9 mouse cellular contexts compared by ENCODE assay signal in the genomic region with DNA sequence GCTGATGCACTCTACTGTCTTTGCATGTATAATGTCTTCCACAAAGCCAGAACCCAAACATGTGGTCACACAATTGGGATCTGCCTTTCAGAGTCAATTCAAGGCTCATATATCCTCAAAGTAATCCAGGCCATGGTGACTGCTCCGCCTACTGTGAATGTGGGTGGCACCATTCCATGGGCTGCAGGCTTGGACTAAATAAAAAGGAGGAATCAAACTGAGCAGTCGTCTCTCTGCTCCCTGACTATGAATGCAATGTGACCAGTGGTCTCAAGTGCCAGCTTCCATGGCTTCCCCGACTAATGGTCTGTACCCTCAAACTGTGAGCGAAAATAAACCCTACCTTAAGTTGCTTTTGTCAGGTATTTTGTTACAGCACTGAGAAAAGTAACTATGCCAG. TPM values are rescaled to one million over a fixed set of nuclear protein-coding genes. Genes with fewer than 3 reads are reported as not detected.
A peak's percentile ranks its signal among the peaks of the same experiment; 100 is the strongest.
DNase-seq lines count a peak whose midpoint lies in the region; ATAC-seq and TF ChIP-seq lines count a peak whose summit lies in the region.
"Had no signal": no experiment of that assay in that cellular context is flagged by ENCODE, and none has a peak within 500 bp of the region (broad histone marks: within the 10 kb centered on the region; RNA-seq: fewer than 3 reads in every experiment).

No protein-coding gene starts in this region.

- no peaks in the 10 kb centered on the region for H3K9me3 ChIP-seq in forebrain, embryonic 12.5 days
- H3K9me3 ChIP-seq in forebrain, embryonic 11.5 days (ENCODE audit: control insufficient read depth, low read length), result no peaks in the 10 kb centered on the region
- no peaks in the 10 kb centered on the region for H3K9me3 ChIP-seq in liver, postnatal 0 days (ENCODE audit: low read length)
- H3K9me3 ChIP-seq: lung, embryonic 15.5 days had no signal

- TF ChIP-seq EP300 in liver, postnatal 0 days (IDR thresholded peaks at IDR 0.05; ENCODE audit: low read depth), result no peak

- no peaks in the 10 kb centered on the region for H3K27me3 ChIP-seq in forebrain, embryonic 12.5 days
- no peaks in the 10 kb centered on the region for H3K27me3 ChIP-seq in forebrain, embryonic 11.5 days (ENCODE audit: control insufficient read depth, insufficient read depth, low read length)
- H3K27me3 ChIP-seq in liver, postnatal 0 days (ENCODE audit: insufficient read depth, low read length), result no peaks in the 10 kb centered on the region
- H3K27me3 ChIP-seq: lung, embryonic 15.5 days had no signal

- H3K4me1 ChIP-seq in forebrain, embryonic 12.5 days, result peaks cover 30% of the 10 kb centered on the region
- H3K4me1 ChIP-seq in forebrain, embryonic 11.5 days (replicated peaks; ENCODE audit: control insufficient read depth, insufficient read depth, low read length), result 0 out of 2 replicates have a peak, but pooled peaks cover 9% of the 10 kb centered on the region
- H3K4me1 ChIP-seq in liver, postnatal 0 days (ENCODE audit: insufficient read depth), result peaks cover 31% of the 10 kb centered on the region

- ATAC-seq in forebrain, embryonic 12.5 days (ENCODE audit: low FRiP score), result no peak
- ATAC-seq in forebrain, embryonic 11.5 days (replicated peaks; ENCODE audit: low FRiP score), result no peak
- no peak for ATAC-seq in liver, postnatal 0 days

- 67% methylated on average over 4 of the region's 4 CpGs for WGBS in forebrain, embryonic 12.5 days
- WGBS in forebrain, embryonic 11.5 days, result 69% methylated on average over 4 of the region's 4 CpGs
- WGBS in liver, postnatal 0 days (ENCODE audit: insufficient replicate concordance), result 74% methylated on average over 4 of the region's 4 CpGs

- no peak for DNase-seq in forebrain, embryonic 11.5 days (ENCODE audit: low spot score)
- DNase-seq in right cerebral cortex, postnatal 10 days (ENCODE audit: low spot score in 2 of 2), result peak; percentile 27 to 31
- no peak for DNase-seq in right cerebral cortex, postnatal 14 days
- DNase-seq in liver, postnatal 0 days, result peak; percentile 21
- DNase-seq in frontal cortex, postnatal 10 days (ENCODE audit: low spot score in 2 of 2), result no peak
- no peak for DNase-seq in adipocyte (ENCODE audit: low spot score)
- no peak for DNase-seq in urinary bladder, postnatal 10 days (ENCODE audit: low spot score)

- no peak overlapping the region for H3K9ac ChIP-seq in forebrain, embryonic 12.5 days
- H3K9ac ChIP-seq in forebrain, embryonic 11.5 days (ENCODE audit: low read length), result no peak overlapping the region
- H3K9ac ChIP-seq in liver, postnatal 0 days (replicated peaks), result peak overlapping the region; percentile 46
- H3K9ac ChIP-seq: lung, embryonic 15.5 days had no signal

- no peak overlapping the region for H3K27ac ChIP-seq in forebrain, embryonic 12.5 days
- no peak overlapping the region for H3K27ac ChIP-seq in forebrain, embryonic 11.5 days (ENCODE audit: low read depth, low read length)
- H3K27ac ChIP-seq in liver, postnatal 0 days (ENCODE audit: low read depth), result peak overlapping the region; percentile 77
- H3K27ac ChIP-seq: lung, embryonic 15.5 days had no signal

- 0 out of 2 replicates have a peak overlapping the region, but pooled peaks have one; percentile 8 for H3K4me3 ChIP-seq in forebrain, embryonic 12.5 days (replicated peaks)
- H3K4me3 ChIP-seq in forebrain, embryonic 11.5 days (ENCODE audit: low read depth, low read length), result no peak overlapping the region
- H3K4me3 ChIP-seq in liver, postnatal 0 days (ENCODE audit: low read depth, low read length), result peak overlapping the region; percentile 99
- H3K4me3 ChIP-seq: lung, embryonic 15.5 days had no signal

- no peaks in the 10 kb centered on the region for H3K36me3 ChIP-seq in forebrain, embryonic 12.5 days (replicated peaks)
- no peaks in the 10 kb centered on the region for H3K36me3 ChIP-seq in forebrain, embryonic 11.5 days (ENCODE audit: control insufficient read depth, insufficient read depth, low read length)
- H3K36me3 ChIP-seq in liver, postnatal 0 days (replicated peaks; ENCODE audit: insufficient read depth, low read length), result peaks cover 13% of the 10 kb centered on the region
- H3K36me3 ChIP-seq: lung, embryonic 15.5 days had no signal

- H3K4me2 ChIP-seq in forebrain, embryonic 12.5 days, result peak overlapping the region; percentile 33
- no peak overlapping the region for H3K4me2 ChIP-seq in forebrain, embryonic 11.5 days (ENCODE audit: low read depth, low read length, severe bottlenecking)
- peak overlapping the region; percentile 90 for H3K4me2 ChIP-seq in liver, postnatal 0 days (ENCODE audit: low read depth, low read length)

- TF ChIP-seq CTCF in liver, postnatal 0 days (IDR thresholded peaks at IDR 0.05; ENCODE audit: low read depth), result no peak

RNA-seq across cellular contexts. Expression of gene Gm10642, which starts 1.6 kb away (rescaled TPM):
- 0.47 and 0.85 TPM in 2 replicates for polyA plus RNA-seq in forebrain, embryonic 12.5 days (2016; fragmentation: Nextera tagmentation; extraction: Ambion mirVana)
- polyA plus RNA-seq in forebrain, embryonic 11.5 days (2014; fragmentation: Nextera tagmentation; extraction: Ambion mirVana), result 0.45 and 0.56 TPM in 2 replicates
- polyA plus RNA-seq in liver, postnatal 0 days (2015; fragmentation: Nextera tagmentation; extraction: Ambion mirVana), result 2.6 and 3.0 TPM in 2 replicates

RNA-seq across cellular contexts. Expression of gene Mindy2, which starts 2.5 kb away (rescaled TPM):
- polyA plus RNA-seq in forebrain, embryonic 12.5 days (2016; fragmentation: Nextera tagmentation; extraction: Ambion mirVana), result 13.4 and 13.7 TPM in 2 replicates
- polyA plus RNA-seq in forebrain, embryonic 11.5 days (2014; fragmentation: Nextera tagmentation; extraction: Ambion mirVana), result 11.5 and 12.7 TPM in 2 replicates
- polyA plus RNA-seq in liver, postnatal 0 days (2015; fragmentation: Nextera tagmentation; extraction: Ambion mirVana), result 8.2 and 9.0 TPM in 2 replicates

RNA-seq across cellular contexts. Expression of gene Adam10, which starts 24.3 kb away (rescaled TPM):
- polyA plus RNA-seq in forebrain, embryonic 12.5 days (2016; fragmentation: Nextera tagmentation; extraction: Ambion mirVana), result 78.8 and 80.0 TPM in 2 replicates
- 56.5 and 61.4 TPM in 2 replicates for polyA plus RNA-seq in forebrain, embryonic 11.5 days (2014; fragmentation: Nextera tagmentation; extraction: Ambion mirVana)
- polyA plus RNA-seq in liver, postnatal 0 days (2015; fragmentation: Nextera tagmentation; extraction: Ambion mirVana), result 30.3 and 36.7 TPM in 2 replicates

Comparison
In these comparisons a context has a peak if more than half of its experiments do, and no peak if none do; other contexts are left out.
1. DNase-seq: peak in right cerebral cortex, postnatal 10 days (2 of 2) and liver, postnatal 0 days (single experiment); none in forebrain, embryonic 11.5 days (single experiment), right cerebral cortex, postnatal 14 days (single experiment), frontal cortex, postnatal 10 days (0 of 2), adipocyte (single experiment) and urinary bladder, postnatal 10 days (single experiment).